Mouse (Mus musculus) thymus, adult 2 months (tissue): ENCODE results near the gene Aldh1a7. TPM values are rescaled to one million over a fixed set of nuclear protein-coding genes. Genes with fewer than 3 reads are reported as not detected.

Experiments used
- DNase-seq: peaks from one replicate; pipeline ENCODE4 v3.0.0; 2021
- H3K27ac ChIP-seq: fragments of 200-500 bp; 2 replicates; pipeline ENCODE4 v1.5.1; 2012; ENCODE audit warnings: low read length, control low read depth; ENCODE audit not compliant: control insufficient read depth, insufficient read depth
- H3K27me3 ChIP-seq: fragments of 200-500 bp; 2 replicates; pipeline ENCODE4 v1.6.1; 2012; ENCODE audit warnings: mild to moderate bottlenecking, low read length, moderate library complexity, mixed read lengths; ENCODE audit not compliant: control insufficient read depth, insufficient read depth
- H3K36me3 ChIP-seq: fragments of 200-500 bp; 2 replicates; pipeline ENCODE4 v1.6.1; 2012; ENCODE audit warnings: mild to moderate bottlenecking, low read length, moderate library complexity; ENCODE audit not compliant: control insufficient read depth, insufficient read depth
- H3K4me1 ChIP-seq: fragments of 200-500 bp; replicated peaks from 2 replicates; pipeline ENCODE4 v1.6.1; 2012; ENCODE audit warnings: low read length; ENCODE audit not compliant: control insufficient read depth, insufficient read depth
- H3K4me3 ChIP-seq: fragments of 200-500 bp; 2 replicates; pipeline ENCODE4 v1.5.1; 2012; ENCODE audit warnings: mild to moderate bottlenecking, low read length, control low read depth, moderate library complexity; ENCODE audit not compliant: control insufficient read depth, insufficient read depth
- CTCF ChIP-seq: fragments of 200-500 bp; IDR thresholded peaks from 2 replicates; pipeline ENCODE4 v1.5.1; 2012; ENCODE audit warnings: mild to moderate bottlenecking, control low read depth, low read length, moderate library complexity, borderline replicate concordance; ENCODE audit not compliant: control insufficient read depth, poor library complexity, insufficient read depth; ENCODE audit errors: extremely low read depth
- POLR2A ChIP-seq: fragments of 200-500 bp; IDR thresholded peaks from 2 replicates; pipeline ENCODE4 v1.6.1; 2012; ENCODE audit warnings: mild to moderate bottlenecking, low read length, control low read depth, moderate library complexity; ENCODE audit not compliant: control insufficient read depth, poor library complexity, insufficient read depth; ENCODE audit errors: extremely low read depth
- WGBS: fragments of 180-500 bp; shearing (Covaris S2); methylation state at CpG from one replicate; pipeline ENCODE4 v1.1.7; 2018; 5-methylcytosine and 5-hydroxymethylcytosine counted together
- polyA plus RNA-seq: library from polyadenylated mRNA; depleted of rRNA; stranded (reverse); fragments of >200 nt; gene quantifications from 2 replicates; pipeline ENCODE4 v1.2.3, GENCODE M21; 2012

Aldh1a7 gene
- polyA plus RNA-seq, 1 experiment = 1.1 TPM

GRCm38 (mm10) chr19:20707159-20707558 is 20.2 kb downstream of the Aldh1a7 start:
- no peaks in the 10 kb centered on the region for H3K4me1 ChIP-seq
- TF ChIP-seq CTCF (no peak), POLR2A (no peak)
- no peaks in the 10 kb centered on the region for H3K27me3 ChIP-seq
- no peak overlapping the region for H3K4me3 ChIP-seq
- H3K36me3 ChIP-seq = no peaks in the 10 kb centered on the region
- DNase-seq = no peak
- H3K27ac ChIP-seq = no peak overlapping the region

GRCm38 (mm10) chr19:20706747-20707146 is 20.6 kb downstream of the Aldh1a7 start:
- H3K4me1 ChIP-seq = no peaks in the 10 kb centered on the region
- H3K36me3 ChIP-seq = no peaks in the 10 kb centered on the region
- no peak for DNase-seq
- no peak overlapping the region for H3K4me3 ChIP-seq
- WGBS = 10% methylated on average over 4 of the region's 4 CpGs
- TF ChIP-seq POLR2A = no peak
- no peak for TF ChIP-seq CTCF
- no peaks in the 10 kb centered on the region for H3K27me3 ChIP-seq
- no peak overlapping the region for H3K27ac ChIP-seq

DNA sequence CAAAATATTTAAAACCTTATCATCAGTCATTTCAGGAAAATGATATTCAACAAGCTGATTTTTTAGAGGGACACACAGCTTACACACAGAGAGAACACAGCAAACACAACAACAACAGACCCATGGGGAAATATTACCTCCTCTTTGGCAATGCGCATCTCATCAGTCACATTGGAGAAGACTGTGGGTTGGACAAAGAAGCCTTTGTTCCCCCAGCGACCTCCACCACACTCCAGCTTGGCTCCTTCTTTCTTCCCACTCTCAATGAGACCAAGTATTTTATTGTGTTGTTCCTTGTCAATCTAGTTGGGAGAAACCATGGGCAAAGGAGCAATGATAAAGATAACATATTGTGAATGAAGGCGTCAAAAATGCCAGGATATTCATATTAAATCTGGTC is 25.3 kb downstream of the Aldh1a7 start:
- Histone ChIP-seq H3K36me3 (no peaks in the 10 kb centered on the region), H3K4me3 (no peak overlapping the region), H3K27me3 (no peaks in the 10 kb centered on the region), H3K4me1 (no peaks in the 10 kb centered on the region), H3K27ac (no peak overlapping the region)
- TF ChIP-seq POLR2A = no peak
- no peak for DNase-seq
- 83% methylated on average over 3 of the region's 3 CpGs for WGBS

- no peaks in the 10 kb centered on the region for H3K27me3 ChIP-seq
- WGBS = 90% methylated on average over 3 of the region's 3 CpGs
These were observed 49.5 kb downstream of the Aldh1a7 start for GRCm38 (mm10) chr19:20677697-20678355.

DNA sequence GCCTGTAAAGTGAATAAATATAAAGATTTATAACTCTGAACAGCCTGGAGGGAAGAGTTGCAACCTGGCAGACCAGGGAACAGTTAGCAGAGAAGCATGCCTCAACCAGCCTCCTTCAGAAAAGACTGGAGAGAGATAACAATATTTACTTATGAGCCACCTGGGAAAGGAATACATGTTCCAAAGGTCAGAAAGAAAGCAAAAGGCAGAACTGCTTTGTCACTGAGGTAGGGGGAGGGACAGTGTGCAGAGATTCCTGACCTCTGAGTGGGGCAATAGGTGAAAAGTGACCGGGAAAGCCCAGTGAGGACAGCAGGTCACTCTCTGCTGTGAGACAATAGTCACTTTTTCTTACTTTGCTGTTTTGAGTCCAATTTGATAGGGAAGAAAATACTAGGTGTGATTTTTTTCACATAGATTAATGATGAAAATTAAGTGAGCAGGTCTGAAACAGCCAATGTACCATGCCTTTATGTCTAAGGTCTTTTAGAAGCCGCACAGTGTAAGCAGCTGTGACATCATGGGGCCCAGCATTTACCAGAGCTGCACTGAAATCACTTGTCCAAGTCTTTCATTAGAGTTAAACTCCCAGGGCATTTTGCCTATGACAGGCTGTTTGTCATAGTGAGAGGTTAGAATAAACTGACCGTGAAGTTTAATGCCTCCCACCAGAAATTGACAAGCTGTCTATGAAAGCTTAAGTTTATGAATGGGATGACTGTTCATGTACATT is 73.1 kb downstream of the Aldh1a7 start:
- no peak for TF ChIP-seq POLR2A
- no peak for TF ChIP-seq CTCF
- H3K27me3 ChIP-seq = no peaks in the 10 kb centered on the region
- no peak for DNase-seq
- H3K4me3 ChIP-seq = no peak overlapping the region
- no peaks in the 10 kb centered on the region for H3K36me3 ChIP-seq
- no peaks in the 10 kb centered on the region for H3K4me1 ChIP-seq
- H3K27ac ChIP-seq = no peak overlapping the region
- WGBS = 90% methylated on average over 3 of the region's 3 CpGs

More at GRCm38 (mm10) chr19:20677697-20678355, 49.5 kb downstream of the Aldh1a7 start:
- H3K4me3 ChIP-seq = no peak overlapping the region
- TF ChIP-seq POLR2A = no peak
- TF ChIP-seq CTCF = no peak
- DNase-seq = no peak
- no peaks in the 10 kb centered on the region for H3K36me3 ChIP-seq
- H3K27ac ChIP-seq = no peak overlapping the region
- no peaks in the 10 kb centered on the region for H3K4me1 ChIP-seq

DNA sequence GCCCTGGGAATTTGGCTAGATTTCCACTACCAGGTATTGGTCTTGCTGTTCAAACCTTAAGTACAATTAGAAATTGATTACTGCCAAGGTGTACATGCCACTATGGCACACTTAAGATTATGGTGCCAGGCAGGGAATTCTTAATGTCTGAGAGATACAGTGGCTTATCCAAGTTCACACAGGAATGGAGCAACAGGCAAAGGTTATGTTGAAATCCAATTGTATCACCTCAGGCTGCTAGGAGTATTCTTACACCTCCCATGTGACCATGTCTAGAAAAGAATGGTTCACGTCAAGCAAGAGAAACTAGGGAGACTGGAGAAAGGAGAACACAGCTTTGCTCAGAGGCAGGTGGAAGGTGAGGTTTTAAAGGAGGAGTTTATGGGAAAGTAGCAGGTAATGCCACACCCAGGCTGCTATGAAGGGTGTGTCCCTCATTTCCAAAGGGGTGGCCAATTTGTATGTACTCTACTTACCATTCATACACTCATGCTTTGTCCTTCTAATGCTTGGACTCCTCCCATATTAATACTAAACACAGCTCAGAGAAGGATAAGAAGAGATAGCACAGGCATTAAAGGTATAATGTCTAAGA is 74.2 kb downstream of the Aldh1a7 start:
- no peak for TF ChIP-seq POLR2A
- no peak for TF ChIP-seq CTCF
- H3K4me3 ChIP-seq = no peak overlapping the region
- no peak for DNase-seq
- no peaks in the 10 kb centered on the region for H3K36me3 ChIP-seq
- H3K4me1 ChIP-seq = no peaks in the 10 kb centered on the region
- no peak overlapping the region for H3K27ac ChIP-seq
- WGBS = 89% methylated on average over 1 of the region's 1 CpGs
- H3K27me3 ChIP-seq = no peaks in the 10 kb centered on the region
